Mouse (Mus musculus) left cerebral cortex, adult 11 months (tissue): Measurements from ENCODE around the gene Pkd1l1.

Experiments
- DNase-seq: peaks from one replicate; pipeline ENCODE4 v3.0.0; 2022; ENCODE audit warnings: low spot score

The Pkd1l1 gene

DNA sequence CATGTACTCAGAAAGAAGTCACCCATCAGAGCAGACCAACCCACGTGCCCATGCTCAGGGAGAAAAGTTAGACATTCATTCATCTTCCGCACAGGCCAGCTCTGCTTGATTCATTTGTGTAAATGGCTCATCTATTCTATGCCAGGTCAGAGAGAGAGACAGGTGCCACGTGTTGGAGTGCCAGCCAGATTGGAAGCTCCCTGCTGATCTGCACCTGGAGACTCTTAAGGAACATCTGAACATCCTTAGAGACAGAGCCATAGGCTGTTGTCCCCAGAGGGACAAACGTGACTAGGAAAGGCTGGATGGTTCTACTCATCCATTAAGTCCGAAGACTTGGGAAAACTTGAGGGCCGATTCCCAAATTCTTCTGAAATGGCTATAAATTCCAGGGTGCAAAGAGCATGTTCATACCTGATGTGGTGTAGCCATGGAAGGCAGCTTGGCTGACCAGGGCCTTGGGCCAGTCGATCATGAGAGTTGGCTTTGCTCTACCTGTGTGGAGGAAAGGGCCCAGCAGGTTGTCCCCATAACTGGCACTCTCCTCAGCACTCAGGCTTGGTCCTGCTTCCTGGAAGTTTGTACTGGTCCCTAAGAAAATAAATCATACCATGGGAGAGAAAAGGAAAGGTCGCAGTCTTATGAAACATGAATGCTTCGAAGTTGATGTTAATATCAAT is 36.5 kb downstream of the Pkd1l1 start:
- DNase-seq, result no peak

DNA sequence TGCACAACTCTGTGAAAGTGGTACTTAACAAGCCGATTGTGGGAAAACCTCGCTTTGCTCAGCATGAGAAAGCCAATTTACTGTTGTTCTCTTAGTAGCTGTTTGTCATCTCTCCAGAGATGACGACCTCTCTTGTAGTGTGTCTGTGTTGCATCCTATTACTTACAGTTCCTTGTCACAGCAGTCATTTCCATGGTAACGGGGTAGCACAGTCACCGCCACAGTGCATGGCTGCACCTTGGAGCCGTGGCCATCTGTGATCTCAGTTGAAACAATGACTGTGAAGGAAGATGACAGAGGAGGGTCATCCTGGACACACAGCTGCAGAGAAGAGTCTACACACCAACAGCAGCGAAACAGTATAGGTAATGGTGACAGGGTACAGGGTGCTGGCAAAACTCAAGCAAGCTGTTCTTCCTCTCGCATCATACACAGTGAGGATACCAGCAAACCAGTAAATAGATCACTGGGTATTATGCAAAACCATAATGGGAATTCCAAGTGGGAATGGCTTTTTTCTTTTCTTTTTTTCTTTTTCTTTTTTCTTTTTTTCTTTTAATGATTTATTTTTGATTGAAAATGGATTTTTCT is 56.9 kb downstream of the Pkd1l1 start:
- DNase-seq, result no peak

DNA sequence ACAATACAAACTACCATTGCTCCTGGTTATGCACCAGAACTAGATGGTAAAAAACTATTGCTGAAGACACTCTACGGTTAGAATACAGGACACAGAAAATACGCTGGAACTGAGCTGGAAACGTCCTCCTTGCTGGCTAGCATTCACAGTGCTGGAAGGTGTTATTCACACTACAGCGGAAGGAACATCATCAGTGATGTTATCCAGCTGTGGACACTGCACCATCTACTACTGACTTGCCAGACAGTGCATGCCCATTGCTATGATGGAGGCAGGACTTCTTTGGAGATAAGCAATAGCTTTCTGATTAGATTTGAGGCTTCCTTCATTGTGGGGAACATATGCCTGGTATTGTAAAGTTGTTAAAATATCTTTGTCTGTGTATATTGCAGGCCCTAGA is 90.3 kb downstream of the Pkd1l1 start:
- no peak for DNase-seq

DNA sequence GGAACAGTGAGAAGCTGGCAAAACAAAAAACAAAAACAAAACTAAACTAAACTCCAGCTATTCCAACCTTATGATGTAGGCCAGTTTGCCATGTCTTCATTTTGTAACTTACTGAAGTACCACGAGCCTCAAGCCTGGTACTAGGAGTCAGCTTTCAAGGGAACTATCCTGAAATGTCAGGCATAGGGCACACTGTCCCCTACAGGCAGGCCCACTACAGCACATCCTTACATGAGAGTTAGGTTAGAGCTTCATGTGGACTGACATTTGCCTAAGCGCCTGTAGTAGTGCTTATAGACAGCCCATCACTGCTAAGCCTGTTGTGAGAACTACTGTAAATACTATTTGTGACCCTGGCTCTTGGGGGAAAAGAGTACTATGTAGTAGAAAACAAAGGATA is 91.5 kb downstream of the Pkd1l1 start:
- DNase-seq, result no peak

DNA sequence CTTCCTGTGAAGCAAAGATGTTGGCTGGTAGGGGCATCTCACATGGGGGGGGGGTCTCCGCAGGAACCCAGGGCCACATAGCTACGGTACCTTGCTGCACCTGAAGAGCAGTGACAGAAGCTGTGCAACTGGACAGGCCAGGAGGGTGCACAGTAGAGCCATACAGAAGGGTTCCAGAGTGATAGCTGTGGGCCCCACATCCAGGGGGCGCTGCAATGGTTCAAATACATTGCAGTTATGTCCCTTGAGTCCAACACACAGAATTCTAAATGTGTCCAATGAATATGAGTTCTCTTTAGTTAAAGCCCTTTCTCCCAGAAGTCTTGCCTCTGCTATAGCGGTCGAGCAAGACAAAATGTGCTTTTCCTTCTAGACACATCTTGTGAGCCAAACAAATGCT is 103.0 kb downstream of the Pkd1l1 start:
- DNase-seq, result no peak

DNA sequence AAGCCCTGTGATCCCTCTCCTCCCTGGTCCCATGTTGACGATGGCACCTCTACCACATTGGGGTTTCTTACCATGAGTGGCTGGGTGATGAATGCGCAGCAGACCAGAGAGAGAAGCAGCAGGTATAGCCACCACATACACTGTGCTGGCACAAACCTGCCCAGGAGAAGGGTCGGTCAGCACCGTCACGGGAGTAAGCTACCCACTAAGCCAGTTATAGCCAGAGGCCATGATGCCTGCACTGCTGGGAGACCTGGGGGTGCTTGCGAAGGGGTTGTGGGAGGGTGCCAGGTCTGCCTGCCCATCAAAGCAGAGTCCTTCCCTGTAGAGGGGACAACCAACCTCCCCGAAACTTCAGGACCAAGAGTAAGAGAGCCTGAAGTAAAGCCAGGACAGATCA is 107.0 kb downstream of the Pkd1l1 start:
- DNase-seq, result no peak

DNA sequence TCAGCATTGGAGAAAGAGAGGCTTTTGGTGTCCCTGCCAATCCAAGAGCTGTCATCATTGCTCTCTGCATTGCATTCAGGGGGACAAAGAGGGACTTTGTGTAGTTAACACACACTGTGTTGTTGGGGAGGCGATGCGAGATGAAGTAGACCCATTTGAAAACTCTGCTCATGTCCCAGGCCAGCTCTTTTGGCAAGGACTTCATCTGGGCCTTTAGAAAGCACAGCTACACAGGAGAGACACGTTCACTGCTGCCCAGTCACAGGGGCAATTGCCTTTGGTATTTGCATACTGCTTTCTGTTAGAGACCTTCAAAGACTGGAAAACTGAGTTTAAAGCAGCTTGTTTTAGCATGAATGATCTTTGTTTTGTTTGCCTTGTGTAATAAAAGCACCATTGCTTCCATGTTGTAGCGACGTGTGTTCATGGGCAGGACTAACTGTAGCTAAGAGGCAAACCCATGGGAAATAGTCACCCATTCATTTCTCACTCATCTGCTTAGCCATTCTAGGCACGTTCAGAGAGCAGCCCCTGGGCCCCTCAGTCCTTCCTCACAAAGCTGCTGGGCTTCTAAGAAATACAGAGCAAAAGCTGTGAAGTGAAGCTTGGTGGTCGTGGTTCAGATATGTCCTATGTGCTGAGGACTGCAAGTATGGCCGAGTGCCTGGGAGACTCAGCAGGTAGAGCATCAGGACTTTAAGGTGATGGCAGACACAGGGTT is 109.0 kb downstream of the Pkd1l1 start:
- peak; percentile 36 for DNase-seq

DNA sequence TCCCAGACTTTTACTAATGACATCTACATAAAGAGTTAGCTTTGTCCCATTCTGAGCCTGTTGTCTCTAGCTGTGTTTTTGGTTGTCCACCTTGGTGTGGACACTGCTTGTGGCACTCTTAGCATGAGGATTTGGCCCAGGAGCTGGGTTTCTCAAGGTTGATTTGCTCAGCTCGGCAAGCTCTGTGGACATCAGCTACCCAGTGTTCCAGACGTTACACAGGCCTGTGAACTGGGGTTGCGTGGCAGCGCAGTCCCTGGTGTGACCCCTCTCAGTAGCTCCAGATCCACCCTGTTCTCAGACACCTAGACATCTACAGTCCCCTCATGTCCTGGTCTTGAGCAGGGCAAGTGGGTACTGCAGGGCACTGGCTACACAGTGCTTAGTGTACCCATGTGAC is 110.6 kb downstream of the Pkd1l1 start:
- DNase-seq, result no peak

DNA sequence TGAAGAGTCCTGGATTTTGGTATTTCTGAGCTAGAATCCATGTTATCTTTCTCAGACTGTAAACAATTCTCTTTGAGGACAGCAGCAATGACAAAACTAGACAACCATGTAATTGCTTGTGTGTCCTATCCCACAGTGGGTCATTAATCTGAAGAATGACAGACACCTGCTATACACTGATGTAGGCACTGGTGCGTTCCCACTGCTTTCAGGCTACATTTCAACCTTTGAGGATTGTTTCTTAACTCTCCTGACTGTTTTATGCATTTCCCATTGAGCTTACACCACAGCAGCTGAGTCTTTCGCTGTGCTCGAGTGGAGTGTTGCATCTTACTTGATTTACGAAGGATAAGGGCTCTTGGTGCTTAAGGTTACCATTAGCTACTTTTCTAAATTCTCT is 111.1 kb downstream of the Pkd1l1 start:
- no peak for DNase-seq

DNA sequence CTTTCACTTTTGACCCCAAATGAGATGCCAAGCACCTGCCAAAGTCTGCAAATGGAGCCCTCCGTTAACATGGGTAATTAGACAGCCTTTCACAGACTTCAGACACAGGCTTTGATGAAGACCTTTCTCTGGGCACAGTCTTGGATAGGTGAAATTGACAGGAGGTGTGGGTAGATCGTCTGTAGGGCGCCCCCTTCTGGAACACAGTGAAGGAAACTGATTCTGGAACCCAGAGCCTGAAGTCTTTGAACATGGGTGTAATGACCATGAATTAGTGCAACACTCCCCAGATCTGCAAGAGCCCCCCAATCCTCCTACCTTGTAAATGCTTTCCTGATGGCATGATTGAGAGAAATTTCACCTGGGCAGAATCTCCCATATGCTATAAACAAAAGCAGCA is 112.2 kb downstream of the Pkd1l1 start:
- no peak for DNase-seq

DNA sequence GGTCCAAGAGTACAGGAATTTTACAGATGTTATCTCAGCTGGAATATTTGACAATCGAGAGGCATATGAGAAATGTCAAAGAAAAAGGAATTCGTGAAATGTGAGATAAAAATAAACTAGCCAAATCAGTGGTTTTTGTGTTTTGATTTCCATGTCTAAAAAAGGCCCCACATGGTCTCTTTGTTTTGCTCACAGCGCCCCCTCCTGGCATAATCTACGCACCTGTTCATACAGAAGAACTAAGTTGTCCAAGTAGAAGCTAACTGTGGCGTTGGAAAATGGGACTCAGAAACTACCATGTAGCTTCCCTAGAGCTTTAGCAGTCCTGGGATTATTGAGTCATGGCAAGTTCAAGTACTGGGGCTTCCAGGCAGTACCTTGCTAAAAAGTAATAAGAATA is 113.2 kb downstream of the Pkd1l1 start:
- DNase-seq, result peak; percentile 50

DNA sequence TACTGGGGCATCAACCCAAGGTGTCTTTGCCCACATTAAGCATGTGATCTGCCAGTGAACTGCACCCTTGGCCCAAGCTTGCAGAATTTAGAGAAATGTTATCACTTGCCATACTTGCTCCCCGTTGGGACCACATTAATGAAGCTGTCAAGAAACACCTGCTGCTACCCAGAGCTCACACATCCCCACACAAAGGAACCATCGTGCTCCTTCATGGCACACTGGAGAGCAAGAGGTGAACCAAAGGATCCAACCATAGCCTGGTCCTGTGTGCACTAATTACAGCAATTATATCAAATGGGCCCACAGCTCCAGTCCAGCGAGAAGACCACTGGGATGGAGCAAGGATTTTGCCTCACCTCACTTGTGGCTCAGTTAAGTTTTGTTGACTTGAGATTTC is 114.0 kb downstream of the Pkd1l1 start:
- no peak for DNase-seq

DNA sequence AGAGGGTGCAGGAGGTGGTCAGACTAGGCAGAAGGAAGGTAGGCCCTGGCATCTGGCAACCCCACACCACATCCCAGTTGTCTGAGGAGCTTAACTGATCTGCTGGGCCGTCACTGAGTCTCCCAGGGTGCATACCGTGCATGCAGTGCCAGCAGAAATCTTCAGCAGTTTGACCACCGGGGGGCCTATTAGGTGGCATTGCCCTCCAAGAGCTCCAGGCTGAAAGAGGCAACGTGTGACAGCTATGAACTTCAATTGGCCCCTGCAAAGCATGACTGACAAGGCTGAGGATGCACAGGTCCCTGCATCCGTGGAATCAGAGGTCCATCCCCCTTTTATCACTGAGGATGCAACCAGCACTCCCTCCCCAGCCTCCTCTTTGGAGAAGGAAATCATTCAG is 116.9 kb downstream of the Pkd1l1 start:
- no peak for DNase-seq

DNA sequence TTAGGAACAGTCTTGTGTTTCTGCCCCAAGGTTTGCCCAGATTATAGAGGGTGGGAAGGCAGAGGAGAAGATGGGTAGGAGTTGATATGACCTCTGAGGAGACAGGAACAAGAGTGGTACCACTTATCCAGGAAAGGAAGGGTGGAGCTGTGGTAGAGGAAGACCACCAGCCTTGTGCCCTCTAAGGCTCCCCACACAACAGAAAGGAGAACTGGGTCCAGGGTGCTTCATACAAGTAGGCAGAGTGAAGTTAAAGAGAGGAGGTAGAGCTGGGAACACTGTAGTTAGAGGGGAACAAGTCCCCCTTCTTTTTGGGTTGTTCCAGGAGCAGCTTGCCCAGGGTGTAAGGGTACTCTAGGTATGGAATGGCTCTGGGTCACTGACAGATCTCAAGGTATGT is 125.0 kb downstream of the Pkd1l1 start:
- no peak for DNase-seq

DNA sequence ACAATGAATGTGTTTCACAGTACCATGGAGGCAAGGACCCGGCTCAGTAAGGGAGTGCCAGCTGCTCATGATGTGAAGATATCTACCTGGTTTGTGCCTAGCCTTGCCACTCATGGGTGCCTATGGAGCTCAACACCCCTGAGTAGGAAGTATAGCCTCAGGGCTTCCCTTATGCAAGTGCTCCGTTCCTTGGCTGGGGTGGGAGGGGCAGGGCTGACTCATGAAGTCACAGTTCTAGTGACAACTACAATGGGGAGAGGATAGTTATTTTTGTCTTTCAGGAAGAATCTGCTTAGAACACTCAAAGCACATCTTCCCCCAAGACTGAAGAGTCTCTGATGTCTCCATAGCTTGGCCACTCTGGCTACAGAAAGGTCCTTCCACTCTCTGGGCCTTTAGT is 125.4 kb downstream of the Pkd1l1 start:
- DNase-seq, result no peak

DNA sequence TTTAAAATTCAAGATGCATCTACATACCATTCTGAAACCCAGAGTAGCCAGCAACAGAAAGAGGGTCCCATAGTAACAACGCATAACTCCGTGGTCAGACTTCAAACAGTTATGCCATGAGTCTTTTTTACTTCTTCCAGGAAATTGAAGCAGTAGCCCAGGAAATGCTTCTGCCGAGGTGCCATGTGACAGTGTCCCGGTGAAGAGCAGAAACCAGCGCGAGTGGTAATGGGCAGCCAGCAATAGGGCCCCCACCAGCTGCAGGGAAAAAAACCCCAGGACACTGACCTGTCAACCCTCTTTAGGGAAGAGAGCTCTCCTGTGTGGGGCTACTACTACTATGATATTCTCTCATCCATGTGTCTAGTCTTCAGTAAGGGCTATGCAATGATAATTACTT is 136.9 kb downstream of the Pkd1l1 start:
- no peak for DNase-seq

DNA sequence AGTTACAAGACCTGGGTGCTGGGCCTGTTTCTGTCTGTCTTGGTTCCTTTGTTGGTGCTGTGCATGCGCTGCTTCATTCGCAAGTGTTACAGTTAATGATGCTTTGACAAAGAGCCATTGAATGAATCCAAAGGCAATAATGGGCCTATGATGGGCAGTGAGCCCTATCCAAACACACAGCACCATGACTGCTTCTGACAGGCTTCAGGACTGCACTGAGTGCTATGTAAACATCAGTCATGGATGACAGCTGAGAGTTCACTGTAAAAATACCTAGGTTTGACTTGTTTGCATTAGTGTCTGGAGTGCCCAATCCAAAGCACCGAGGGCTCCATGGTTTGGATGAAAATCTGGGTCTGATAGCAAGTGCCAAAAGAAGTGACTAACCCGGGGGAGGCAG is 138.9 kb downstream of the Pkd1l1 start:
- DNase-seq, result no peak

DNA sequence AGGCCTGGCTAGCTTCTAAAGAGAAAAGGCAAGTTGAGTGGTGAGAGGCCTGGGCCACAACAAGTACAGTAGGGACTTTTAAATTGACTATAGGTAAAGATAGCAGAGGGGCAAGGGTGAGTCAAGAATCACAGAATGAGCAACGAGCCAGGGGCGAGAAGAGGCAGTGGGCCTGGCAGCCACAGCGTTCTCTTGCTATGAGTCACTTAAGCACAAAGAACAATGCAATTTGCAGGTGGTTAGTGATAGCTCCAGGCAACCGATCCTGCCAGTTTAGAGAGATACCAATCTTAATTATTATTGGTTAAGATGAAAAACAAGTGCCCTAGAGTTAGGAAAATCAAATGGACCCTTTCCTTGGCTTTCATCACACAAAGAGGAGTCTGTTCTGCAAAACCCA is 142.5 kb downstream of the Pkd1l1 start:
- DNase-seq, result no peak

DNA sequence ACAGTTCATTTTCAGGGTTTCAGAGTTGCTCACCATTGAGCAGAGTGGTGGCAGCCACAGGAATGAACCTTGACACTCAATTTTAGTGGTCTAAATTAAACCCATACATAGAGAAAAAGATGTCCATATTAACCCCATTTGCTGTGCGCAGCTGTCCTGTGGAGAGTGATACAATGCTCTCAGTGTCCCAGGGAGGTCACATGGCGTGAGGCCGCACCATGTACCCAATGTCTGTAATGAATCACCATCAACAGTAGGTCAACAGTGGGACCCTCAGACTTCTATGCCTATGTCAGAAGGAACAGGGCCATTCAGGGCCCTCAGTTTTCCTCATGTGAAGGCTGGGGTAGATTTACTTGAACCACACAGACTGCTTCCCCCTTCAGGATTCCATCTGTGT is 143.5 kb downstream of the Pkd1l1 start:
- DNase-seq, result no peak

DNA sequence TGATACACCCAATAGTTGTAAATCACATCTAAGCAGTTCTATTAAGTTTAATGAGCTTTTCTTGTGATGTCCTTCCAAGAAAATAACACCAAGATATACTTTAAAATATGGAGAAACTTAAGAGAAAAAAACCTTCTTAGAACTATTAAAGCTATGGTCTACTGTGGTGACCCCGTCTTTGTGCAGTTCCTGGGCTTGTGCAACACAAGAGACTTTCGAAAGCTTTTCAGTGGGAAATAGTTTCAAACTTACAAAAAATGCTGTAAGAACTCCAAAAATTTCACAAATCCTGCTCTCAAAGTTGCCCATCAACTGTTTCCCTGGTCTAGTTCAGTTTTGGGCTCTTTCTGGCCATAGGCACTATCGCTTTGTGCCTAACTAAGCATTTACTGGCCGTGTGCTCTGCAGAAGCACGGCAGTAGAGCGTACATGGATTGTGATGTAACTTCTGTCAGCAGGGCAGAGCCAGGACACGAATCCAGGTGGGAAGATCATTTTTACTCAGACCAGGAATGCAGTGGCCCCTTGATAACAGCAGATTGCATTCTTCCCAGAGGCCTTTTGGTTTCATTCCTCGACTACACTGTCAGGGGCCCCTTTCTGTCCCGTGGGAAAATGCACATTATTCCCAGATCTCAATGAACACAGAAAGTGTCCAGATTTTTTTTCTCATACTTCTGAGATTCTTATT is 144.1 kb downstream of the Pkd1l1 start:
- no peak for DNase-seq

DNA sequence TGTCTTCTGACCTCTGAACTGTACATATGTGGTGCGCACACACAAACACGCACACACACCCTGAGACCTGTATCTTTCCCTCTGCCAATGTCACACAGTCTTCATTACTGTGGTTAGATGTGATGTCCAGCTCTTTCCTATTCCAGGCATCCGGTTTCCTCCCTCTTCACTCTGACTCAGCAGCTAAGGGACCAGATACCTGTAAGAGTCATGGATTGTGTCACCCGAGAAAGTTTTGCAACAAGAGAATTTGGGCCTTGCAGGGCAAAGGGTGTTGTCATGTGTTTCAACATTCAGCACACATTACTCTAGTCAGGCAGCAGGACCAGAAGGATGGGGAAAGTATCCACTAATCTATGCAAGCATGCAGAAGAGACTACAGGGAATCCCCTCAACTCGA is 146.5 kb downstream of the Pkd1l1 start:
- DNase-seq, result no peak

DNA sequence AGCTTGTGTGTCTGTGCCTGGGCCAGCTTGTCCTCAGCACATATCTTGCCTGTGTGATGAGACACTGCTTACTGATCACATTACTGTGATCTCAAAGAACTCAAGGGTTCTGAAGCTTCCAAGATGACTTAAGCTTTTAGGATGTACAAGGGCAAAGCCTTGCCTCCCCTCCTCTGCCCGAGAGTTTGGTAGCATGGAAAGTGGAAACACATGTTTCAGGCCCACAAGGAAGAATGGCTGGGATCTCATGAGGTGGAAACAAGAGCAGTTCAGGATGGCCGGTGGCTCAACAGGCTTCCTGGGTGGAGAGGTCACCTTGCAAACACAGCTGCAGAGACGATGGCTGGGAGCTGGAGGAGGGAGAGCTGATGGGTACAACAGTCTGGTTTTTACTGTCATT is 147.0 kb downstream of the Pkd1l1 start:
- DNase-seq, result no peak

DNA sequence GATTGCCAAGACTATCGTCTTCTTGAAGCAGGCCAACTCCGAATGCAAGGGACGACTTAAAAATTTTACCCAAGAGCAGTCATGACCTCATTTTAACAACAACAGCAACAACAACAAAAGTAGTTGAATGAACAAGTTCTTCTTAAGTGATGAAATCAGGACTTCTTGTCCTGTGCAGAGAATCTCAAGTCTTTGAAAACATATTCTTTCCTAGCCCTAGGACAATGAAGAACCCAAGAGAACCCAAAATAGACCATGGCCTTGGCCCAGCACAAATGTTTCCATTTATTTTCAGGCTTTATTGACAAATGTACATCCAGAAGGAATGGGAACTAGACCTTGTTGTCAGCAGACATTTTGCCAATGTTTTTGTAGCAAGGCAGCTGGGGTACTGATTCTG is 147.7 kb downstream of the Pkd1l1 start:
- DNase-seq, result no peak
